Mouse (Mus musculus) embryo, embryonic 11 days (tissue): Measurements from ENCODE around the gene Vtcn1.
"Not testable (repeated sequence)": the region's sequence is repeated elsewhere in the genome, so short reads cannot be mapped to it uniquely, and the experiment has no call there.

Experiments
- DNase-seq: peaks from one replicate; pipeline ENCODE4 v3.0.0-alpha.2; 2015

The Vtcn1 gene

DNA sequence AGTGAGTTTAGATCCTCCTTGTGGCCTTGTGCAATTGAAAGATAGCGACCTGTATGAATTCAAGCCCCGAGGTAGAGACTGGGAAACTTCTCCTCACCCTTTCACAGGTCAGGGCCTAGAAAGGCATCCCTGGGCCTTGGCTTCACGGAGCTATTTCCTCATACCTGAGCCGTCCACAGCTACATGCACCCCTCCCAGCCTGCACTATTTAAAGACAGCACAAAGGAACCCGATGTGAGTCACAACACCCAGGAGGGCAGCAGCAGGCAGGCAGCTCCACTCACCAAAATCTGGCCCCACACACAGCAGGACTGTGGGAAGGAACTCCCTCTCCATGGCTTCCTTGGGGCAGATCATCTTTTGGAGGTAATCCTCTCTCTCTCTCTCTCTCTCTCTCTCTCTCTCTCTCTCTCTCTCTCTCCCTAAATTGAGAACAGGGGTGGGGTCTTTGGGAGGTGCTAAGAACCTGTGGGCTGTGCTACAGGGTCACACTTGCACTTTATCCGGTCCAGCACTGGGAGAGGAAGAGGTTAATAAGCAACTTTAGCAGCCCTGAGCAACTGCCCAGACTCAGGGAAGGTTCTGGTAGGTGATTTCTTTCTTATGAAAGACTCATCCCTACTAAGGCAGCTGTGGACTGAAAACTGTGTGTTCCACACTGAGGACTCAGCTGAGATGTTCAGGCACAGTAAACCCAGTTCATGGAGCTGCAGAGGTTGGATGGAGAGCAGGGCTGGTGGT, at the start of gene Vtcn1:
TSS of gene Vtcn1 (plus strand) at position 235 of the 741 bp plus-strand sequence.
- no peak for DNase-seq

- no peak for DNase-seq
Observed at GRCm38 (mm10) chr3:100776967-100777366, 48.3 kb upstream of the Vtcn1 start.

DNA sequence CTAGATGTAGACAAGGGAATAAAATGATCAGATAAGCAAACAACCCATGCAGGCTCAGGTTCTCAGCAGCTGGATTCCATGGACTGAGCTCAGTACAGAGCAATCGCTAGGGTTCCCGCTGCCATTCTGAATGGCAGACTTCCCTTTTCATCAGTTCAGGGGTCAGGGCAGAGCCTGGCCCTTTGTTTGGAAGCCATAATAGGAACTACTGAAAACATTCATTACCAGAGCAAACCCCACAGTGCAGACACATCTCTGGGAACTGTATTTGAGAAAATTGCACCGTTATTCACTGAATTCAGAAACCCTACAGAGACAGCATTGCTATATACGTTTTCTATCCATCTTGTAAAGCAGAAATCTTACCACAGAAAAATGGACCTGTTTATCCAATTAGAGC, 47.7 kb upstream of the Vtcn1 start:
- DNase-seq = no peak

DNA sequence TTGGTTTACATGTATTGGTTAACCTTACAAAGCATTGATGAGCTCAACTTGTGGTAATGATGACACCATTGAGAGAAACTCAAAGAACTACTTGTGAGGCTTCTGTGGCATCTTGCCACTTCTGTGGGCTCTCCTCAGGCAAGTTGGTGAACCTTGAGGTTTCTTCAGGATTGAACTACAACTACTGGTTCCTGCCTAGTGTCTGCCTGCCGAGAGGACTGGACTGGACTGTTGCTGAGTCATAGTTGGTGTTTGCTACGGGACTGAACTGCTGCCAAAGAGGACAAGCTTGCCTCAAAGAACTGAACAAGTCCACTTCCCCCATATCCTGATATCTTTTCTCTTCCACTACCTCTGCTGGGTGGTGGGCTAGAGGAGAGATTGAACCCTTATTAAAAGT, 39.2 kb upstream of the Vtcn1 start:
- no peak for DNase-seq

GRCm38 (mm10) chr3:100791670-100792069, 33.6 kb upstream of the Vtcn1 start:
- DNase-seq = no peak

GRCm38 (mm10) chr3:100793345-100793744, 31.9 kb upstream of the Vtcn1 start:
- no peak for DNase-seq

GRCm38 (mm10) chr3:100796571-100796970, 28.7 kb upstream of the Vtcn1 start:
- no peak for DNase-seq

GRCm38 (mm10) chr3:100797166-100798145, 27.8 kb upstream of the Vtcn1 start:
- no peak for DNase-seq

GRCm38 (mm10) chr3:100798872-100799422, 26.3 kb upstream of the Vtcn1 start:
- DNase-seq = no peak

DNA sequence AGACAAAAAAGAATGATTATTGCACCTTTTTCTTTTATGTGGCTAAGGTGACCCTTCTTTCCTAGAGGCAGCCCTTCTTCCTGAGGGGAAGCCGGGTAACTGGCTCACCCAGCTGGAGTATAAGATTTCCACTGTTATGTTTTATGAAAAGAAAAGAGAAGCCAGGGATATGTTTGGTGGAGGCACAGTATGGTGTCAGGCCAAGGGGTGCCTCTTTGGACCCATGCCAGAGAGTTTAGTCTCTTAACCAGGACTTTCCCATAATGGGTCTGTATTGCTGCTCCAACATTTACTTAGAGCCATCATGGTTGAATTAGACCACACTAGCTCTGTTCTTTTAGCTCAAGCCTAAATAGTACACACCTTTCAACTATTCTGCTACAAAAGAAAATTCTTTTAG, 20.3 kb upstream of the Vtcn1 start:
- DNase-seq = no peak

- DNase-seq = no peak
Observed at GRCm38 (mm10) chr3:100805925-100806324, 19.3 kb upstream of the Vtcn1 start.

DNA sequence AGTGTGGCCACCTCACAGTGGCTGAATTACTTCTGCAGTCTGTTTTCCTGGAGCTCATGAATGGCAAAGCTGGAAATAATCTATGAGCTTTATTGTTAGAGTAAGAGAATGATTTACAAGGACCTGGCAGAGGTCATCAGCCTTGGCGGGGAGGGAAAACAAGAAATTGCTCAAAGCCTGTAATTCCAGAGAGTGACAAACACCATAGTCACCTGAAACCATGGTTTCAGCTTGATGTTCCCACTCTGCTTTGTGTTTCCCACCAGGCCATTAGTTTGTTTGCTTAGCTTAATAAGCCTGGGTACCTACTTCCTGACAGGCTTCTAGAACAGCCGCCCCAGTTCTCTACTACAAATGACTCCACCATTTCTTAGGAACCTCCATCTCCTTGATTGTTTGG, 14.8 kb upstream of the Vtcn1 start:
- DNase-seq = no peak

GRCm38 (mm10) chr3:100811836-100812235, 13.4 kb upstream of the Vtcn1 start:
- no peak for DNase-seq

- DNase-seq = not testable (repeated sequence)
Observed at GRCm38 (mm10) chr3:100815490-100815889, 9.8 kb upstream of the Vtcn1 start.

GRCm38 (mm10) chr3:100818709-100819108, 6.5 kb upstream of the Vtcn1 start:
- DNase-seq = no peak

GRCm38 (mm10) chr3:100819571-100819970, 5.7 kb upstream of the Vtcn1 start:
- no peak for DNase-seq

DNA sequence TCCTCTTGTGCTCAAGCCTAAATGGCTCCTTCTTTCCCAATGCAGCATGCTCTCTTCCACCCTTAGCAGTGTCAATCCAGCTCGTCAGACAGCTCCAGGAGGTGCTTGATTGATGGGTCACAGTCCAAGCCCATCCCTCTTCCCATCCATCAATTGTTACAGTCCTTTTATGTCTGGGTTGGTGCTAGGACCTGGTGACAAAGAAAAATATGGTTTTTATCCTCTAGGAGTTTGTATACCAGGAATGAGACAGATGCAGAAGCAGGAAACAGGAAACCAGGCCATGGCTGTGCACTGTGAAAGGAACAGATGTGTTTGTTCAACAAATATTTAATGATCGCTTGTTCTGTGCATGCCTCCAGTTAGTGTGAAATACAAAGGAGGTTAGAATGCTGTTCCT, 4.4 kb upstream of the Vtcn1 start:
- DNase-seq = peak; percentile 19

GRCm38 (mm10) chr3:100821276-100821675, 4.0 kb upstream of the Vtcn1 start:
- DNase-seq = peak; percentile 66

GRCm38 (mm10) chr3:100843784-100844183, 18.5 kb downstream of the Vtcn1 start:
- no peak for DNase-seq

- DNase-seq = no peak
Observed at GRCm38 (mm10) chr3:100844366-100844765, 19.1 kb downstream of the Vtcn1 start.

- no peak for DNase-seq
Observed at GRCm38 (mm10) chr3:100848348-100848747, 23.1 kb downstream of the Vtcn1 start.

- no peak for DNase-seq
Observed at GRCm38 (mm10) chr3:100850468-100850867, 25.2 kb downstream of the Vtcn1 start.

GRCm38 (mm10) chr3:100856050-100856815, 31.0 kb downstream of the Vtcn1 start:
- DNase-seq = peak; percentile 11
